Mouse (Mus musculus): Measurements from ENCODE around the gene Fasl.

Gene Fasl

DNA sequence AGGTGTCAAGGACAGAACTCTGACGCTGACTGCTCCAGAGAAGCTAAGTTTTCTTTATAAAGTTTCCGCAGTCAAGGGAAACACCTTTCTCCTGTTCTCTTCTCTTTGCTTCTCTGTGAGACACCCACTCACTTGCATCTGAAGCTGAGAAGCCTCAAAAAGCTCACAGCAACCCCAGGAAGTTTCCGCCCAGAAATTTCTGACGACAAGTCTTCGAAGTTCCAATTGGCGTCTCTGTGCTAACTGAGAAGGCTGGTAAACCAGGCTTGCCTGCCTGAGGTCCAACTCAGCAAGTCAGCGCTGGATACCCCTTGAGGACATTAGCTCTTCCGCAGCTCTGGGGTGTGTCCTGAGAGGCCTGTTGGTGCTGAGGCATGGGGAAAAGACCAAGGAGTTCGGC is at the start of gene Fasl:
TSS of gene Fasl (minus strand) at position 157 of the 400 bp plus-strand sequence.
- peak; percentile 60 for DNase-seq

DNA sequence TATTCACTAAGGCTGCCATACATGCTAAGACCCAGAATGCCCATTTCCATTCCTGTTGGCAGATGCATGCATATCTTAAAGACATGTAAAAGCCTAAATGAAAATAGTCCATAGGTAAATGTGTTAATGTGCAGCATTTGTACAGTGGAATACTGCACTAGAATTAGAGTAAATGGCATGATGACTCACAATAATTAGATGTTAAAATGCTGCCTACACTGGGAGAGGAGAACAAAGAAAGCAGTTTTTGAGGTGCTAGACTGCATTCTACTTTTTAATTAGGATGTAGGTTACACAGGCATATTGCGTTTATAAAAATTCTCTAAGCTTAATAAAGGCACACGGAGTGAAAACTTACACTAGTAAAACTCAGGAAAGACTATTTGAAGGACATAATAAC is 38.4 kb upstream of the Fasl start:
- no peak for DNase-seq

DNA sequence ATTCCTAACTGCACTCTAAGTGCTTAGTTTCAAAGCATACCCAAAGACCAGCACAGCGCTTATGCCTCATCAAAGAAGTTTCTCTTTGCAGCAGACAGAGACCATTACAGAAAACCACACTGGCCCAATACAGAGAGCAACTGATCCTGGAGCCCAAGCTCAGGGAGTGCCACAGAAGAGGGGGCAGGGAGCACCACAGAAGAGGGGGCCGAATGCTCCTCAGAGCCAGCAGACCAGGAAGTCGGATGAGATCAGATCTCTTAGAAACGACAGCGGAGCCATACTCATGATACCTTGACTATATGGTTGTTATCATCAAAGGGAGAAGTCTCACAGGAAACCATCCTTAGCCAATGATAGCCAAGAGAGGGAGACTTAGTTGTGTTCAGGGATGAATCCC is 21.1 kb upstream of the Fasl start:
- peak; percentile 28 for DNase-seq

DNA sequence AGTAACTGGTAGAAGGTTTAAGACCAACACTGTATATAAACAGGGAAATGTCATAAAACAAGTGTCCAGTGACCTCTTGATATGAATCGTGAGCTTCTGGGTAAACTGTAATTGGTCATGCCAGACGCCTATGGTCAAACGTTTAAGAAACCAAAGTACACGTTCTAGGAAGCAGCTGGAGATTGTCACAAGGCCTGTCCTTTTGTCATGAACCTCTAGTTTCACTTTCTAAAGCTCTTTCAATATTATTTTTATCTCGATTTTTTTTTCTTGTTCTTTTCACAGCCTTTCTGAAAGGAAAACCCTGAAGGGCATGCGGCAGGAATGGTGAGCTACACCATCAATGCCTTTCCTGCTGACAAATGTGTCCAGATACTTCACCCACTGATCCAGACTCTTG is 20.7 kb upstream of the Fasl start:
- DNase-seq, result no peak

DNA sequence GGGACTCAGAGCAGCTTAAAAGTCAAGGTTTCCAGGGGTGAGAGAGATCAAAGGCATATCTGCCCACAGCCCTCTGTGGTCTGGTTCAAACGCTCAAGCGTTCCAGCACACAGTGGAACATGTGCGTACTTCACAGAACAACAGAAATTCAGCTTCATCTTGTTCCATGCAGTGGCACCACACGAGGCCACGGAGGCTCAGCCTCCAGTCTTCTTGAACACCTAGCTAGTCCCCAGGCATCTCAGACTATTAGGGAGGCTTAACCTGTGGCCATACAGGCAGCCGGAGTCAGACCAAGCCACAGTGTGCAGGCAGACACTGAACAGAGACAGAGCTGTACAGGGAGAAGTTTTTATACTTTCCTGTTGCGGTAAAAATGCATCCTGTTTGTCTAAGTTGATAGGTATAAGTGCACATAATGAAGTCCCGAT is 16.3 kb upstream of the Fasl start:
- DNase-seq, result peak; percentile 39

DNA sequence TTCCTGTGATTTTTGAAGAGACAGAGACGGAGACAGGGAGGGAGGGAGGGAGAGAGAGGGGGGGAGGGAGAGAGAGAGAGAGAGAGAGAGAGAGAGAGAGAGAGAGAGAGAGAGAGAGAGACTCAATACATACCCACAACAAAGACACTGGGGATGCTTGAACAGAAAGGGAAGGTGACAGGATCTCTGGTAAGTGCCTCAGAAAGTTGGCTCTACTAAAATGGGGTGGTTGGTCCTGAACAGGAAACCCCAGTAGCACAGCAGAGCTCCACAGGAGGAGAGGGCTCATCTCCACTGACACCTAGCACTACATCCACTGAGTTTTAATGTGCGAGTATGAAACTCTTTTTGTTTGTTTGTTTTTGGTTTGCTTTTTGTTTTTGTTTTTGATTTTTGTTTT is 13.0 kb upstream of the Fasl start:
- DNase-seq, result no peak

DNA sequence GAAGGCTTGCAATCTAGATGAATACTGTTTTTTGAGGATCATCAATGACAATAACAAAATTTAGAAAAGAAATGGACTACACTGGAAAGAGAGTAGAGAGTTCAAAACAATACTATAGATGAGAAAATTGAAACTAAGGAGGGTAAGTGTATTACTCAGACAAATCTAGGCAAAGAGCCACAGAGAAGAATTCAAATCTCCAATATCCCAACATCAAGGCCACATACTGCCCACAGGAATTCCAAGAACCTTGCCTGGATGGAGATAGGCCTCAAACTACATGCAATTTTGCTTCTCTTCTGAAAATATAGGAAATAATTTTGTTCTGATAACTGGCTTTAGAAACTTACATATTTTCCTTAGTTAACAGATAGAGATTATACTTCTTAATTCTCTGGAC is 12.0 kb upstream of the Fasl start:
- no peak for DNase-seq

DNA sequence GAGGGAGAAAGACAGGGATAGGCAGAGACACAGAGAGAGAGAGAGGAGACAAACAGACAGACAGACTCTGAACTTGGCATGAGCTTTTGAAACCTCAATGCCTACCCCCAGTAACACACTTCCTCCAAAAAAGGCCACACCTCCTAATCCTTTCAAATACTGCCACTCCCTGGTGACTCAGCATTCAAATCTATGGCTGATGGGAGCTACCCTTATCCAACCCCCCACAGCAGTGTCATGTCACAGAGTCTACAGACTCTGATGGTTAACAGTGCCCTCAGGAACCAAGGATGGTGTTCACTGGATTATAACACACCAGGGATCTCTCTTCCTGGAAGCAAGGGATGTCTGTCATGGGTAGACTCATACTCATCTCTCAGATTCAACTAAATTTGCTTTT is 11.5 kb upstream of the Fasl start:
- DNase-seq, result no peak

DNA sequence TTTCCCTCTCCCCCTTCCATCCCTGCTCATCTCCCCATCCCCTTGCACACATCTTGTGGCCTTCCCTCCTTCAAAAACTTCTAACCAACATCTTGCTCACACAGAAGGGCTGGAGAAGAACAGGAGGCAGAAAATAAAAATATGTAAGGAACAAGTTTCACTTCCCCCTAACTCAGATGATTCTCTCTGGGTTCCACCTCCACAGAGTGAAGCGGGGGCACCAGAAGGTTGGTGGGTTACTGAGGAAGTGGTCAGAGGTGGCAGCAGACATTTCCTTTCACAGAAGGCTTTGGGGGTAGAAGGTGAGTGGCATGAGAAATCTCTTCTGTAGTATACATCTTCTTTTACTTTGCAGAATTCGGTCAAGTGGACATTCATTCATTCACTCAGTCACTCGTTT is 10.6 kb upstream of the Fasl start:
- peak; percentile 42 for DNase-seq

DNA sequence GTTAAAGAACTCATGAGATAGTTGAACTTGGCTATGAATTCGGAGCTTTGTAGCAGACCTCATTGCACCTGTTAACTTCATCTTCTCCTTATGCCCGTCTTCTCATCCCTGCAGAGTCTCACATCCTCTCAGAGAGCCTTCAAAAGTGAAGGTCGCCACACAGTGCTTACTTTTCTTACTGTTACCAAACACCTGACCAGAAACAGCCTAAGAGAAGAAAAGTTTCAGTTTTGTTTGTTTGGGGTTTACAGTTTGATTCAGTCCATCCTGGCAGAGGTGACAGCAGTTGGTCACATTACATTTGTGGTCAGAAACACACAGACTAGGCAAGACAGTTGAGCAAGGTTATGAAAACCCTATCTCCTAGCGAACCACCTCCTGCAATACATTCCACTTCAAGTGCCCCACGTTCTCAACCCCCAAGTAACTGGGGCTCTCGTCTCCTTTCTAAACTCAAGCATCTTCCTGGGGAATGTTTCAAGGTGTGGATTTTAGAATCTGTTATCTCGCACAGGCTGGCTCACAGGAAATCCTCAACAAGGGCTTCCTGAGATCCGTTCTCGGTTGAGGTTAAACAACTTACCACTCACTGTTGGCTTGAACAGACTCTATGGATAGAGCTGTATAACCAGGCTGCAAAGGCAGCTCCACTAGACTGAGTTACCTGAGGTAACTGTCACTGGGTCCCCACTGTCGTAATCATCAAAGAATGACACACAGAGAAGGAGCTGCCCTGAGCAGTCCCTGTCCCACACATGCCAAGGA is 6.3 kb upstream of the Fasl start:
- no peak for DNase-seq

DNA sequence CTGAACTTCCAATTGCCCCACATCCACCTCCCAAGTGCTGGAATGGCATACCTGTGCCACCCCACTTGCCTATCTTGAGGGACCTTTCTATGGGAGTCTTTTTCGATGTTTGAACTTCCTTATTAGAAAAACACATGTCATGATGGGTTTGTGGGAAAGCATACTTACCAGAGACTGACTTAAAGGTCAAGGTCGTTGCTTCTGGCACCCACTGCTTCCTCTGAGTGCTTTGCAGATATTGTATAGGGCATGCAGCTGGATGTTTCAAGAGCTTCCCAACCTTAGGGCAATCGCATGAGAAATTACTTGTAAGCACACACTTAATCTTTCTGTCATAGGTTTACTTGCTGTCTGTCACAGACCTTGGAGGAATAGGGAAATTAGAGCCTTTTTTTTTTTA is 5.0 kb upstream of the Fasl start:
- no peak for DNase-seq

DNA sequence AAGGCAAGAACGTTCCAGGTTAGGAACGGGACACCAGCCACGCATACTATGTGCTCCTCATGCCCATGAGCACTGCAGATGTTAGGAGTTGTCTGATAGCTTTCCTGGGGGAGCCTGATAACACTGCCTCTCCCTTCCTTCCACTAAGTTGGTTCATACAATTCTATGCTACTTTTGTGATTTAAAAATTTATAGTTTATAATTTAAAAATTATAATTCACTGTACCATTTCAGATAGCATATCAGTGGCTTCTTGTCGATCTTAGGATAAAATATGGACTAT is 4.3 kb upstream of the Fasl start:
- DNase-seq, result no peak

DNA sequence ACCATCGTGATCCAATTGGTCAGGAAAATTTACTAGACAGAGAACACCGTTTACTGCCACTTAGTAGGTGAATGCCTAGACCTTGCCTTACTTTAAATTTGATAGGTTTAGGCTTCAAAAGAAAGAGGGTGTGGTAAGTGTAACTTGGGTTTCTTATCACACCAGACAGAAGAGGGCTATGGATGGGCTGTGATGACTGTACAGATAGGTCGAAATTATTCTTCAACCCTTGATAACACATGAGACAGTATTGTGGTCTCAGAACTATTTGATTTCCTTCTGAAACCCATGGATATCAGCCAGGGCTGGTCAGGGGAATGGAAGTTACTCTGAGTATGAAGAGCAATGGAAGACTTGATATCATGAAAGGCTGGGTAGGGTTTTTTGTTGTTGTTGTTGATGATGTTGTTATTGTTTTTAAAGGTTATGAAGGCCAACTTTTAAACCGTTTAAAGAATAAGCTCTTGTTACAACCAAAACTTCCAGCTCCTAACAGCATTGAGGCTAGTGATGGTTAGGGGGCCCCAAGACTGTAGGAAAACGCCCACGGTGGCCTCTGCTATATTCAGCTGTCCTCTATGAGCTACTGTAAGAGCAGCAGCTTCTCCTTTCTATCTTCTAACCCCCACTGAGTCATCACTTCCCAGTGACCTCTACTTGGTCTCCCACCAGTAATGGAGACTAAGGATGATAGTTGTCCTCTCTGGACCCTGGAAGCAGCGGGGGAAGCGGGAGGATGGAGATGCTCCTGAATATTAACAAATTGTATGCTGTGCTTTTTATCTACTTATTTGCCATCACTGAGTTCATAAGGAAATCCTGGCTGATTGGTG is 3.8 kb upstream of the Fasl start:
- DNase-seq, result no peak

DNA sequence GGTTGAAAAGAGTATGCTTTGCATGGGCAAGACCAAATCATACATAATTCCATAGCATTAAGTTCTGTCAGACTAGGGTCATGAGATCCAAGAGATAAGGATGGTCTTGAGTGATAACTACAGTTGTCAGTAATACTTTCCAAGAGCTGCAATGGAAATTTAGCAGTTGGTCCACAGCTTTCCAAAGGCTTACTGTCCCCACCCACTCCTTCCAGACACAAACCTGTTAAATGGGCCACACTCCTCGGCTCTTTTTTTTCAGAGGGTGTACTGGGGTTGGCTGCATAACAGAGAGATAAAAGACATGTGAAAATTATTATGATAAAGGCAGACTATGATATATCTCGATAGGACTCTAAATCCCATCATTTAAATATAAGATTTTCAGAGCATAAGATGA is 5.6 kb downstream of the Fasl start:
- DNase-seq, result no peak

DNA sequence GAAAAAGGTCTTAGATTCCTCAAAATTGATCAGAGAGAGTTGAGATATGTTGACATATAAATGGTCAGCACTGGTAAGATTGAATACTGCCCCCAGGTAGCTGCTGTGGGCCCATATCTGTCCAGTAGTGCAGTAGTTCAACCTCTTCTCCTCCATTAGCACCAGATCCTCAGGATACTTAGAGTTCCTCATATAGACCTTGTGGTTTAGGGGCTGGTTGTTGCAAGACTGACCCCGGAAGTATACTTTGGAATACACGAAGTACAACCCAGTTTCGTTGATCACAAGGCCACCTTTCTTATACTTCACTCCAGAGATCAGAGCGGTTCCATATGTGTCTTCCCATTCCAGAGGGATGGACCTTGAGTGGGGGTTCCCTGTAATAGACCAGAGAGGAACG is 6.7 kb downstream of the Fasl start:
- no peak for DNase-seq

DNA sequence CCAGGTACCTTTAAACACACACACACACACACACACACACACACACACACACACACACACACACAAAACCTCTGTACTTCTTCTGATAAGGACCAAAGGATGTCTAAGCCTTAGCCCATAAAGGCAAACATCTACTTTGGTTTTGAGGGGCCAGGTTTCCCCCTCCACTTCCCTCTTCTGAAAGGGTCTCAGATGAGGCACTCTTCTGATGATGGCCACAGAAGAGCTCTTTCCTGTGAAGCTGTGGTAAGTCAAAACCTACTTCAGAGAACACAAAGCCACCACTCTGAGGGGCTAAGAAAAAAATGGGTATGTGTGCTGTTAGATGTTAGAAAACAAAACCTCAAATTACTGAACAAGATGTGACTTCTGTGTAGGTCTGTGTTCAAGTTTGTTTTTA is 9.2 kb downstream of the Fasl start:
- DNase-seq, result peak; percentile 24

DNA sequence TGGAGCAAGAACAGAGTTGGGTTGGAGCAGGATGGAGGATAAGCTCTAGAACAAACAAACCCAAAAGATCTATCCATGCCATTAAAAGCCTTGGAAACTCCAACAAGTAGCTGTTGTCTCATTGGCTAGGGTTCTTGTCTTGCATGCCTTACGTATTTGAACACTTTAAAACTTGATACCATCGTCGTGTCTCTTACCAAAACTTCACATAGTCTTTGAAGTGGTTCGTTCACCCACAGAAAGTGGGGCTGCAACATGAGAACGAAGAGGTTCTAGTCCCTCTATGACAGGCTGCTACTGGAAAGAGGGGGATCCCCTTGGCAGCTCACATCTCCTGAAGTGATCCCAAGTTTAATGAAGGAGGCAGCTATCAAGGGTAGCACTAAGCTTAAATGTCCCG is 13.1 kb downstream of the Fasl start:
- no peak for DNase-seq

DNA sequence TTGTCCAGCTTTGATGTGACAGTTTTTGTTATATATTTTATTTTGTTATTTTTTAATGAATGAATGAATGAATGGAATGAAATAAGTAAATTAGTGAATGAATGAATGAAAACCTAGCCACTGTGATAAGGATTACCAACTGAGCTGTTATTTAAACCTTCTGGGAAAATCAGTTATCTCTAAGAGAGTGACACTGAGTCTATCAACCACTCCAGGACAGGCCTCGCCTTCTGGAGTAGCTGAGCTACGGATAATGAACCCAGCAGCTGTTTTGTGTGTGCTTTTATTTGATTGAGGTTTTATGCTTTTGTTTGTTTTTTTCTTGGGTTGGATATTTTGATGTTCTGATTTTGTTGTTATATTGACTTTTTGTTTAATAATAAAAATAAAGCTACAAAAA is 17.0 kb downstream of the Fasl start:
- DNase-seq, result no peak

DNA sequence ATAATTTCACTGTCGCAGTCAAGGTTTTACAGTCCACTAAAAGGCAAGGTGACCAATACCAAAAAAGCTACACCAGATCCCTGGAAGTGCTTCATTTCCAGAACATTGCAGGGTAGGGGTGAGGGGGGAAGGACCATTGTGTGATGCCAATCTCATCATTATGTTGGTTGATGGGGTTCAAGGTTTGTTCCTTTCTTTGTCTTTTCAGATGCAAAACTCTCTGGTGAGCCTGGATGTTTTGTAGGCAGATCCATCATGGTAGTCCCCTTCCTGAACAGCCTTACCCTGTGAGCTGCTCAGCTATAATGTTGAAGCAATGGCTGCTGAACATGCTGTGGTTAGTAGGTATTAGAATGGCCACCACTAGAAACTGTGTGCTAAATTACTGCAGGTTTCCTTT is 19.0 kb downstream of the Fasl start:
- DNase-seq, result no peak

DNA sequence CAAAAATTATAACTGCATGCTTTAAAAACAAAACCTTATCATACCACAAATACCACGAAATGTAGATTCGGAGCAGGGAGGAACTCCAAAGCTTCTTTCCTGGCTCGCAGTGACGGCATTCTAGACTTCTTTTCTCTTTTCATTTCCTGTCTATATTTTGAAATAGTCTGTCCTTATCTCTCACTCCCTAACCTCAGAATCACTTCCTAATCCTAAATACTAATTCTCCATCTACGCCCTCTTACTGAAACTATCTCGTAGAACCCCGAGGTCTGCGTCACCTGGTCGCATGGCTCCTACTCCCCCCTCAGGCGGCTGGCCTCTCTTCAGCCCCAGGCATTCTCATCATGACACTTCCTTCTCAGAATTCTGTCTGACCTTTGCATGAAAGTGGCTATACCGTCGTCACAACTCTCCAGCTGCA is 21.2 kb downstream of the Fasl start:
- DNase-seq, result peak; percentile 47

DNA sequence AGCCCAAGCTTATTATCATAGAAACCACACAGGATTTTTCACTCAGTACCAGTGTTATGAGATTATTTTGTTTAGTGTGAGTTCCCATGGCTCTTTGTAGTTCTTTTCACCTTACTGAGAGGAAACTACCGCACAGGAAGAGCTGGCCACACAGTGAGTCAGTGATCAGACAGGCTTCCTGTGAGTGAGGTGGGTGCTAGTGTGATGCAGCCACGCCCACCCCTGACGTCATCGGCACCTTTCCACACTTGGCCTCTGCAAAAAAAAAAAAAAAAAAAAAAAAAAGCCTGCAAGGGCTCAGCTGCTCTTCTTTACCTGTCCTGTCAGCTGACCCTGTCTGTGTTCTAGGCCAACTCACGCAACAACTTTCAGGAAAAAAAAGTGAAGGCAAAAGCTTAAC is 21.6 kb downstream of the Fasl start:
- peak; percentile 93 for DNase-seq

DNA sequence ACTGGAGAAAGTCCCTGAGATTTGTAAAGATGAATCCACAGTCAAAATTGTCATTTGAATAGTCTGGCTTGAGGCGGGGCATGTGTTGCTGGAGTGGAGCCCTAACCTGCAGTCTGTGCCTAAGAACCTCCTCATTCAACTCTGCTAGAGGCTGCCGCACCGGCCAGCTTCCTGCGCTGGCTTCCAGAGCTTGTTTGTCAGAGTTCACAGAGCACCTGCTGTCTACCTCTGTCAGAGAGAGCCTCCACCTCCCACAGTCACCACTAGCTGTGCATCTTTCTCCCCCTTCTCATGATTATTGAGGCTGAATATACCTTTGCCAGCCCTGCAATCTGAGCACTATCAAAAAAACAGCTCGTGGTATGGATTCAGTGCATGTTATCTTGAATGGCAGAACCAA is 22.4 kb downstream of the Fasl start:
- peak; percentile 78 for DNase-seq

DNA sequence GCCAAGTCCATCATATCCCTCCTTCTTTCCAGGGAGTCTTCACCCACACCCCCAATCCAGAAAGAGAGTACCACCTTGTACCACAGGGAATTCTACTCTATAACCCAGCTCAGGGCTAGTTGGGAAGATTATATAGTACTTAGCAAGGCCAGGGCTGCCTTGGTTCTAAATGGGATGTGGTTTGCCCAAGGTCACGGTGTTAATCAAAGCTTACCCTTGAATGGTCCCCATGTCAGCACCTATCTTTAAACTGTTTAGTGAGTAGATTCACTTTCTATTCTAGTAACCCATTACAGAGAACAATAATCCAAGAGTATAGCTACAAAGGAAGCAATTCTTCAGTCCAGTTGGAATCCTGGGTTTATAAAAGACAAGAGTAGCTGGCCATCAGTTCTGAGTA is 23.3 kb downstream of the Fasl start:
- no peak for DNase-seq

DNA sequence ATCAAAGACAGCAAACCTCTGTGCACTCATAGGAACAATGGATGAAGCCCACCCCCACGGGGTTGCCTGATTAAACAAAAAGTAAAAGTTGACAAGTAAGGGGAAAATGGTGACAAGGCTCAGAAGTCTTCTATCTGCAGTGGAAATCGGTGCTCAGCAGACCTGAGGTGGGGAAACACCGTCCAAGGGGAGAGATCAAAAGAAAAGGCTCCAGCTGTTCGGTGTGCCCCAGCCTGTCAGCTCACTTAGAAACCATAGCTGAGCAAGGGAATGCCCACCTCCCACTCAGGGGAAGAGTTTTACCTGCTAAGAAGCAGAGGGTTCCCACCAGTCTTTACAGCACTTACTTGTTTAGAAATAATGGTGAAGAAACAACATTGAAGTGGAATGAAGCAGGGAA is 26.7 kb downstream of the Fasl start:
- DNase-seq, result peak; percentile 35

DNA sequence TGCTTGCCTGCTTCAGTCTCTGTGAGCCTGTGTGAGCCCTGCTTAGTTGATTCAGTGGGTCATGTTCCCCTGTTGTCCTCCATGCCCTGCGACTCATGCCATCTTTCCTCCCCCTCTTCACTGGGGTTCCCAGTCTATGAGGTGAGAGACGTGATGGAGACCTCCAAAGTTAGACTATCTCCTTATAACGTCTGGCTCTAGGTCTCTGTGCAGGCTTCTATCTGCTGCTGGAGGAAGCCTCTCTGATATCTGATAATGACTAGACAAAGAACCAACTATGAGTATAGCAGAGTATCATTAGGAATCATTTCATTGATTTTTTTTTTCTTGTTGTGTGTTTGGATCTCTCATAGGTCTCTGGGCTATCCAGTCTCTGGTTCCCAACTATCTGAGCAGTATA is 31.7 kb downstream of the Fasl start:
- no peak for DNase-seq

Data from thymus, postnatal 14 days (tissue).